Mouse (Mus musculus): ENCODE data around the gene Lrrc20. TPM values are rescaled to one million over a fixed set of nuclear protein-coding genes. Genes with fewer than 3 reads are reported as not detected.

Gene Lrrc20
- total and polyA plus RNA-seq, 3 experiments, result 29.9 to 38.9 (median 32.0) TPM

DNA sequence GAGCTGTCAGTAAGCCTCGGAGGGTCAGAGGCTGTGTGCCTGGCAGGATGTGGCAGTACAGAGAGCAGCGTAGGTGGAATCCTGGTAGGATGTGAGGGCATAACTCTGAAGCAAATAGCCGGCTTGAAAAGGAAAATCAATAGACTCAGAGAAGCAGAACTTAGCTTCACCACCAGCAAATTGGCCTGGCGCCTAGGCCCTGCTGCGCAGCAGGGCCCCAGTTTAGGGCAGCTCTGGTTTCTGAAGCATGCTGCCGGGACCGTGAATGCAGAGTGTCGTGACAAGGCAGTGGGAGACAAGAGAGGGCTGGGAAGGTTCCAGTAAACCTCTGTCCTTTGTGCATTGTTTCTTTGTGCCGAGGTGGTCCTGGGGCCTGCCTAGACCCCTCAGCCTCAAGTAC is 20.6 kb downstream of the Lrrc20 start:
- no peak for DNase-seq
- Histone ChIP-seq H3K27ac (no peak overlapping the region), H3K4me1 (ENCODE audit: control insufficient read depth, insufficient read depth, low read length) (no peaks in the 10 kb centered on the region), H3K79me2 (replicated peaks; ENCODE audit: control insufficient read depth, insufficient read depth, low read length) (no peaks in the 10 kb centered on the region), H3K27me3 (ENCODE audit: control insufficient read depth, insufficient read depth, low read length) (no peaks in the 10 kb centered on the region), H3K9ac (ENCODE audit: low read depth, low read length) (no peak overlapping the region), H3K4me3 (no peak overlapping the region), H3K36me3 (ENCODE audit: control insufficient read depth, insufficient read depth, low read length) (no peaks in the 10 kb centered on the region)
- WGBS, result 58% methylated on average over 9 of the region's 9 CpGs
- intact Hi-C loops (cut with DNase I), result no loop called here
- TF ChIP-seq EP300 (IDR thresholded peaks at IDR 0.05; ENCODE audit: insufficient read depth, low read depth, low read length), result no peak
- no peak for TF ChIP-seq POLR2A (IDR thresholded peaks at IDR 0.05; ENCODE audit: insufficient read depth, low read depth, low read length)
- no peak for TF ChIP-seq CTCF (IDR thresholded peaks at IDR 0.05)

DNA sequence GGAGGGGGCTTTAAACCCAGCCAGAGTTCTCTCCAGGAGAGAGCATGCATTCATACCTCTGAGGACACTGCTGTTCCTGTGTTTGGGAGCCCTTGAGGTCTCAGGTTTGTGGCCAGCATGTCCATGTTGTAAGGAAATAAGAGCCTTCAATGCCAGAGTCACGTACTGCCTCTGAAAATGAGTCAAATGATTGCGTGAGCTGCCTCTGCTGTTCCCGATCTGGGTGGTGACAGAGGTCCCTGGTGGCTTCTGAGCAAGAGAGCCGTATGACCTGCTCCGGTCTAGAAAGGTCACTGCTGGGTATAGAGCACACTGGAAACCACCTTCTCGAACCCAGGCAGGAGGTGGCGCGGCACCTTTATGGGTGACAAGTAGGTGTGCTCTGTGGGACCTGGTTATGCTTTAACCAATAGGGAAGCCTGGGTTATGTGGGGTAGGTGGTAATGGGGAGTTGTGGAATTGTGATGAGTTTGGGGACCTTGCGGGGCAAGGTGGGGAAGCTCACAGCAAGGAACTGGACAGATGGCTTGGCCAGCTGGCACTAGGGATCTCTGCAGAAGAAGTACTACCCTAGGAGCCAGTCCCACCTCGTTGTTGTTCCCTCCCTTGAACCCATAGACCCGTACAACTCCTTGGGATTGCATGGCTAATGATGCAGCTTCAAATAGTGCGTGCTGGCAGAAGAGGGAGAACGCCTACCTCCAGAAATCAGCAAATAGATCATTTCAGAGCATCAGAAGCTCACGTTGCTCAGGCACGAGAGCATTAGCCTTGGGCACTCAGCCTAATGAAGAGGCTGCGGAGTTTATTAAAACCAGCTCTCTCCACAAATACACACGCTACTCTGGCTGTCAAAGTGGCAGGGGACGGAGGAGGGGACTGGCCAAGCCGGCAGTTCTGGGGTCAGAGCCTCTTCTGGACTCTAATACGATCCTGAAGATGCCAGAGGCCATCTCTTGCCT is 24.2 kb downstream of the Lrrc20 start:
- no peak overlapping the region for H3K27ac ChIP-seq
- WGBS, result 89% methylated on average over 20 of the region's 20 CpGs

DNA sequence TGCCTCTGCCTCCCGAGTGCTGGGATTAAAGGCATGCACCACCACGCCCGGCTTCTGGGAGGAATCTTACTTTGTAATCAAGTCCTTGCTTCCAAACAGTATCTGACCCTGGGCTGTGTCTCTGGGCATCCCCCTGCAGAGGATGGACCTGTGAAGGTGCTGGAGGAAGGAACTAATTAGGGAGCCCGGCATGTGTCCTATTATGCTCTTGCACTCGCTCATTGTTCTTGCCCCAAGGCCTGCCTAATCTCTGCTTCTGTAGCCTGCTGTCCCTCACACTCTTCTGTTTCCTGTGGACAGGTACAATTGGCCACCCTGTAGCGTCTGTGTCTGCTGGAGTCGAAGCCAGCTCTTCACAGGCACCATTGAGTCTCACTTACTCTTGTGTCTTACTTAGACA is 25.2 kb downstream of the Lrrc20 start:
- intact Hi-C loops (cut with DNase I), result no loop called here
- no peaks in the 10 kb centered on the region for H3K36me3 ChIP-seq (ENCODE audit: control insufficient read depth, insufficient read depth, low read length)
- H3K4me1 ChIP-seq (ENCODE audit: control insufficient read depth, insufficient read depth, low read length), result no peaks in the 10 kb centered on the region
- TF ChIP-seq EP300 (IDR thresholded peaks at IDR 0.05; ENCODE audit: insufficient read depth, low read depth, low read length) (no peak), CTCF (IDR thresholded peaks at IDR 0.05) (no peak), POLR2A (IDR thresholded peaks at IDR 0.05; ENCODE audit: insufficient read depth, low read depth, low read length) (no peak)
- H3K27ac ChIP-seq, result no peak overlapping the region
- H3K79me2 ChIP-seq (replicated peaks; ENCODE audit: control insufficient read depth, insufficient read depth, low read length), result no peaks in the 10 kb centered on the region; the same call in 1 of the 2 replicates
- H3K9ac ChIP-seq (ENCODE audit: low read depth, low read length), result no peak overlapping the region
- no peak overlapping the region for H3K4me3 ChIP-seq
- no peak for DNase-seq
- WGBS, result 81% methylated on average over 7 of the region's 7 CpGs
- no peaks in the 10 kb centered on the region for H3K27me3 ChIP-seq (ENCODE audit: control insufficient read depth, insufficient read depth, low read length)

More for the DNA sequence above, 24.2 kb downstream of the Lrrc20 start:
- H3K79me2 ChIP-seq (replicated peaks; ENCODE audit: control insufficient read depth, insufficient read depth, low read length), result no peaks in the 10 kb centered on the region
- H3K27me3 ChIP-seq (ENCODE audit: control insufficient read depth, insufficient read depth, low read length), result no peaks in the 10 kb centered on the region
- H3K4me1 ChIP-seq (ENCODE audit: control insufficient read depth, insufficient read depth, low read length), result no peaks in the 10 kb centered on the region
- no peak overlapping the region for H3K9ac ChIP-seq (ENCODE audit: low read depth, low read length)
- no peak for DNase-seq
- no peak for TF ChIP-seq CTCF (IDR thresholded peaks at IDR 0.05)
- TF ChIP-seq POLR2A (IDR thresholded peaks at IDR 0.05; ENCODE audit: insufficient read depth, low read depth, low read length), result no peak
- no peak for TF ChIP-seq EP300 (IDR thresholded peaks at IDR 0.05; ENCODE audit: insufficient read depth, low read depth, low read length)
- H3K4me3 ChIP-seq, result no peak overlapping the region
- no peaks in the 10 kb centered on the region for H3K36me3 ChIP-seq (ENCODE audit: control insufficient read depth, insufficient read depth, low read length)
- intact Hi-C loops (cut with DNase I), result no loop called here

DNA sequence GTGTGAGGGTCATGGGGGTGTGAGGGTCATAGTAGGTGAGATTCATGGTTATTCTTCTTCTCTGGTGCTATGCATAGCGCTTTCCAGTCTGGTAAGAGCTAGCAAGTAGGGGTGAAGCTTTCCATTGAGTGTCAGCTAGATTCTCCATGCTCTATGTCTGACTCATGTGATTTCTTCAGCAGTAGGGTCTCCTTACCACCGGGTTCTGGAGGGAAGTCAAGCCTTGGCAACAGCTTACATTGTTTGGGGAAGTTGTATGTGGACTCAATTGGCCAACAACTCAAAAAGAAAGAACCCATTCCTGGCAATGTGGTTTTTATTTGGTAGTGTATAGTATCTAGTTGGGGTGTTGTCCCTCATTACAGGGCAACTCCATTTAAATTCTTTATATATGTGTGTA is 28.5 kb downstream of the Lrrc20 start:
- H3K4me1 ChIP-seq (ENCODE audit: control insufficient read depth, insufficient read depth, low read length), result no peaks in the 10 kb centered on the region
- H3K4me3 ChIP-seq, result no peak overlapping the region
- no peak overlapping the region for H3K9ac ChIP-seq (ENCODE audit: low read depth, low read length)
- WGBS, result 77% methylated on average over 2 of the region's 2 CpGs
- H3K36me3 ChIP-seq (ENCODE audit: control insufficient read depth, insufficient read depth, low read length), result no peaks in the 10 kb centered on the region
- intact Hi-C loops (cut with DNase I), result no loop called here
- TF ChIP-seq POLR2A (IDR thresholded peaks at IDR 0.05; ENCODE audit: insufficient read depth, low read depth, low read length), result no peak
- TF ChIP-seq EP300 (IDR thresholded peaks at IDR 0.05; ENCODE audit: insufficient read depth, low read depth, low read length), result no peak
- TF ChIP-seq CTCF (IDR thresholded peaks at IDR 0.05), result no peak
- DNase-seq, result no peak
- no peaks in the 10 kb centered on the region; the same call in 1 of the 2 replicates for H3K79me2 ChIP-seq (replicated peaks; ENCODE audit: control insufficient read depth, insufficient read depth, low read length)
- H3K27ac ChIP-seq, result no peak overlapping the region
- no peaks in the 10 kb centered on the region for H3K27me3 ChIP-seq (ENCODE audit: control insufficient read depth, insufficient read depth, low read length)

DNA sequence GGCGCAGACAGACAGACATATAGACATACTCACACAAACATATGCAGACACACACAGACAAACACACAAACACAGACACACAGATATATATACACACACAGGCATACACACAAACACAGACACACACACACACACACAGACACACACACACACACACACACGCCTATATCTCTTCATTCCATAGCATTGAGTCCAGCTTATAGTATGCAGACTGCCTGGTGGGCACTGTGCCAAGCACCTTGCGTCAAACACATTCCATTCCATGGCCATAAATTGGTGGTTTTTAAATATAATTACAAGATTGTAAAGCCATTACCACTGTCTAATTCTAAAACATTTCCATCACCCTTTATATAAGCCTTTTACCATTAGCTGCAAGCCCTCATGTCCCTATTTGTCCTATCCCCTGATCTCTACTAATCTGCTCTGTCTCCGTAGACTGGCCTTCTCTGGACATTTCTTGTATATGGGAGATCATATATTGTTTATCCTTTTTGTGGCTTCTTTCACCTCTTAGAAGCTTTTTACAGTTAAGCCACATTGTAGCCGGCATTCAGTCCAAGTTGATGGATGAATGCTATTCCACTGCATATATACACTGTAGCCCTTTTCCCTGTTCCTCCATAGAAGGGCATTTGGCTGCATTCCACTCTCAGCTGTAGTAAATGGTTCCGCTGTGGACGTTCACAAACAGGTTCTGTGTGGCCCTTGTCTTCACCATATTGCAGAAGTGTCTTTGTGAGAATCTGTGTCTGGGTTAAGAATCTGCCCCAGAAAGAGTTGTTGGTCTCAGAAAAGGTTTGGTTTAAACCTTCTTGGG is 31.0 kb downstream of the Lrrc20 start:
- H3K27ac ChIP-seq, result no peak overlapping the region
- no peaks in the 10 kb centered on the region; the same call in 1 of the 2 replicates for H3K79me2 ChIP-seq (replicated peaks; ENCODE audit: control insufficient read depth, insufficient read depth, low read length)
- H3K4me1 ChIP-seq (ENCODE audit: control insufficient read depth, insufficient read depth, low read length), result no peaks in the 10 kb centered on the region
- no peaks in the 10 kb centered on the region for H3K27me3 ChIP-seq (ENCODE audit: control insufficient read depth, insufficient read depth, low read length)
- DNase-seq, result no peak
- no peak overlapping the region for H3K9ac ChIP-seq (ENCODE audit: low read depth, low read length)
- TF ChIP-seq POLR2A (IDR thresholded peaks at IDR 0.05; ENCODE audit: insufficient read depth, low read depth, low read length) (no peak), EP300 (IDR thresholded peaks at IDR 0.05; ENCODE audit: insufficient read depth, low read depth, low read length) (no peak), CTCF (IDR thresholded peaks at IDR 0.05) (no peak)
- intact Hi-C loops (cut with DNase I), result no loop called here
- 86% methylated on average over 7 of the region's 7 CpGs for WGBS
- no peaks in the 10 kb centered on the region for H3K36me3 ChIP-seq (ENCODE audit: control insufficient read depth, insufficient read depth, low read length)
- H3K4me3 ChIP-seq, result no peak overlapping the region
